Mouse (Mus musculus) right cerebral cortex, postnatal 36 days (tissue): Measurements from ENCODE around the gene Tarm1.

Experiments used
- DNase-seq, 2 experiments: peaks; one replicate each; pipeline ENCODE4 v3.0.0; 2022; ENCODE audit warnings: low spot score in 2 of 2, mixed read lengths in 1 of 2

Tarm1 gene

GRCm38 (mm10) chr7:3442476-3443062 is 59.9 kb downstream of the Tarm1 start:
- no peak for DNase-seq

GRCm38 (mm10) chr7:3440526-3440925 is 61.9 kb downstream of the Tarm1 start:
- no peak for DNase-seq

DNA sequence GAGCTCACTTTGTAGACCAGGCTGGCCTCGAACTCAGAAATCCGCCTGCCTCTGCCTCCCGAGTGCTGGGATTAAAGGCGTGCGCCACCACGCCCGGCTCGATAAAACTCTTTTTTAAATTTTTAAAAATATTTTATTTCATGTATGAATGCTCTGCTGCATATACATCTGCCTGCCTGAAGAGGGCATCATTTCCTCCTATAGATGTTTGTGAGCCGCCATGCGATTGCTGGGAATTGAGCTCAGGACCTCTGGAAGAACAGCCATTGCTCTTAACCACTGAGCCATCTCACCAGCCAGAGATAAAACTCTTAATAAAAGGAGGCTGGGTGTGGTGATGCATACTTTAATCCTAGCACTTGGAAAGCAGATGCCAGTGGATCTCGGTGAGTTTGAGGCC is 62.4 kb downstream of the Tarm1 start:
- no peak for DNase-seq

- no peak for DNase-seq
Observed at GRCm38 (mm10) chr7:3437941-3438340, 64.5 kb downstream of the Tarm1 start.
